Mouse (Mus musculus) lung, postnatal 14 days (tissue): ENCODE results near the gene Bmpr1a.

Experiments
- DNase-seq: peaks from one replicate; pipeline ENCODE4 v3.0.0; 2021

Bmpr1a gene

GRCm38 (mm10) chr14:34504377-34504776 is 1.2 kb upstream of the Bmpr1a start:
- no peak for DNase-seq

GRCm38 (mm10) chr14:34503759-34504158 is 618 bp upstream of the Bmpr1a start:
- no peak for DNase-seq

GRCm38 (mm10) chr14:34502475-34503324 is 441 bp downstream of the Bmpr1a start:
- peak; percentile 84 for DNase-seq

- DNase-seq = peak; percentile 44
Measured at GRCm38 (mm10) chr14:34501804-34502474, 1.2 kb downstream of the Bmpr1a start.

GRCm38 (mm10) chr14:34501447-34501803 is 1.7 kb downstream of the Bmpr1a start:
- no peak for DNase-seq

- no peak for DNase-seq
Measured at GRCm38 (mm10) chr14:34500309-34500708, 2.8 kb downstream of the Bmpr1a start.

- no peak for DNase-seq
Measured at GRCm38 (mm10) chr14:34499664-34500063, 3.5 kb downstream of the Bmpr1a start.

GRCm38 (mm10) chr14:34497346-34497745 is 5.8 kb downstream of the Bmpr1a start:
- no peak for DNase-seq

GRCm38 (mm10) chr14:34493682-34494081 is 9.5 kb downstream of the Bmpr1a start:
- no peak for DNase-seq

GRCm38 (mm10) chr14:34492688-34493087 is 10.5 kb downstream of the Bmpr1a start:
- no peak for DNase-seq

- DNase-seq = no peak
Measured at GRCm38 (mm10) chr14:34490965-34491364, 12.2 kb downstream of the Bmpr1a start.

GRCm38 (mm10) chr14:34489928-34490327 is 13.2 kb downstream of the Bmpr1a start:
- DNase-seq = no peak

- no peak for DNase-seq
Measured at GRCm38 (mm10) chr14:34486169-34486568, 17.0 kb downstream of the Bmpr1a start.

- no peak for DNase-seq
Measured at GRCm38 (mm10) chr14:34483469-34484341, 19.4 kb downstream of the Bmpr1a start.

GRCm38 (mm10) chr14:34471591-34471990 is 31.6 kb downstream of the Bmpr1a start:
- DNase-seq = no peak

- DNase-seq = no peak
Measured at GRCm38 (mm10) chr14:34466291-34466690, 36.9 kb downstream of the Bmpr1a start.

- no peak for DNase-seq
Measured at GRCm38 (mm10) chr14:34459386-34459785, 43.8 kb downstream of the Bmpr1a start.

- peak; percentile 57 for DNase-seq
Measured at GRCm38 (mm10) chr14:34458880-34459279, 44.3 kb downstream of the Bmpr1a start.

GRCm38 (mm10) chr14:34454282-34454681 is 48.9 kb downstream of the Bmpr1a start:
- no peak for DNase-seq

- no peak for DNase-seq
Measured at GRCm38 (mm10) chr14:34453648-34454047, 49.5 kb downstream of the Bmpr1a start.

GRCm38 (mm10) chr14:34451872-34452271 is 51.3 kb downstream of the Bmpr1a start:
- no peak for DNase-seq

GRCm38 (mm10) chr14:34450451-34450850 is 52.7 kb downstream of the Bmpr1a start:
- no peak for DNase-seq

- peak; percentile 14 for DNase-seq
Measured at GRCm38 (mm10) chr14:34449807-34450206, 53.3 kb downstream of the Bmpr1a start.
